Comparison of ENCODE assay signal across 11 mouse cellular contexts in genomic region chr10:42952046-42952420, GRCm38 (mm10).
DNase-seq lines count a peak whose midpoint lies in the region; ATAC-seq and TF ChIP-seq lines count a peak whose summit lies in the region.
"Had no signal": no experiment of that assay in that cellular context is flagged by ENCODE, and none has a peak within 500 bp of the region (broad histone marks: within the 10 kb centered on the region; RNA-seq: fewer than 3 reads in every experiment).

No protein-coding gene starts in this region.

- H3K9me3 ChIP-seq in midbrain, embryonic 10.5 days (replicated peaks) = no peaks in the 10 kb centered on the region
- H3K9me3 ChIP-seq in midbrain, embryonic 11.5 days (ENCODE audit: control insufficient read depth, low read length) = no peaks in the 10 kb centered on the region
- H3K9me3 ChIP-seq in embryonic facial prominence, embryonic 10.5 days = no peaks in the 10 kb centered on the region; the same call in 1 of the 2 replicates

- 70% methylated on average over 9 of the region's 9 CpGs for WGBS in midbrain, embryonic 10.5 days
- 80% methylated on average over 9 of the region's 9 CpGs for WGBS in midbrain, embryonic 11.5 days
- WGBS in embryonic facial prominence, embryonic 10.5 days = 54% methylated on average over 9 of the region's 9 CpGs

- intact Hi-C loops in heart, postnatal 14 days (cut with DNase I) = loop anchor here (10.0 kb wide), 1 partner anchor 593 kb away; the partner anchor contains the start of gene 1700021F05Rik

- no peak overlapping the region for H3K9ac ChIP-seq in midbrain, embryonic 11.5 days (ENCODE audit: low read length)

- H3K4me1 ChIP-seq in midbrain, embryonic 10.5 days = peaks cover 29% of the 10 kb centered on the region
- H3K4me1 ChIP-seq in midbrain, embryonic 11.5 days (ENCODE audit: control insufficient read depth, insufficient read depth, low read length) = peaks cover 6% of the 10 kb centered on the region; the same call in 1 of the 2 replicates
- H3K4me1 ChIP-seq in embryonic facial prominence, embryonic 10.5 days = peaks cover 37% of the 10 kb centered on the region

- no peak for TF ChIP-seq CTCF in layer of hippocampus, adult 2 months (conservative IDR thresholded peaks at IDR 0.05)

- no peaks in the 10 kb centered on the region for H3K36me3 ChIP-seq in midbrain, embryonic 10.5 days
- H3K36me3 ChIP-seq in midbrain, embryonic 11.5 days (ENCODE audit: control insufficient read depth, insufficient read depth, low read length) = no peaks in the 10 kb centered on the region
- no peaks in the 10 kb centered on the region for H3K36me3 ChIP-seq in embryonic facial prominence, embryonic 10.5 days (replicated peaks)

- H3K4me2 ChIP-seq in midbrain, embryonic 11.5 days = no peak overlapping the region

- no peak overlapping the region for H3K4me3 ChIP-seq in midbrain, embryonic 10.5 days
- H3K4me3 ChIP-seq in midbrain, embryonic 11.5 days (ENCODE audit: low read depth, low read length) = no peak overlapping the region
- H3K4me3 ChIP-seq in embryonic facial prominence, embryonic 10.5 days = no peak overlapping the region
- no peak overlapping the region for H3K4me3 ChIP-seq in layer of hippocampus, adult 2 months

- peak; percentile 92 for DNase-seq in heart, adult 11 months
- DNase-seq in heart, postnatal 14 days = no peak
- DNase-seq in midbrain, embryonic 10.5 days (ENCODE audit: low spot score) = no peak
- no peak for DNase-seq in midbrain, embryonic 11.5 days (ENCODE audit: low spot score, missing footprints)
- DNase-seq in embryonic facial prominence, embryonic 10.5 days (ENCODE audit: low spot score) = no peak
- peak; percentile 62 to 70 for DNase-seq in kidney, postnatal 4 days
- DNase-seq in thymus, adult 18-20 months = no peak
- no peak for DNase-seq in layer of hippocampus, adult 2 months (ENCODE audit: low spot score in 2 of 2)
- DNase-seq: cerebellum, postnatal 36 days; thymus, postnatal 14 days had no signal

- ATAC-seq in midbrain, embryonic 11.5 days (ENCODE audit: low FRiP score) = no peak

- H3K27ac ChIP-seq in midbrain, embryonic 10.5 days (replicated peaks) = peak overlapping the region; percentile 19; the same call in 1 of the 2 replicates
- no peak overlapping the region for H3K27ac ChIP-seq in midbrain, embryonic 11.5 days (ENCODE audit: low read depth, low read length)
- peak overlapping the region; percentile 81 for H3K27ac ChIP-seq in embryonic facial prominence, embryonic 10.5 days (replicated peaks)
- no peak overlapping the region for H3K27ac ChIP-seq in layer of hippocampus, adult 2 months
- H3K27ac ChIP-seq: macrophage had no signal

- H3K27me3 ChIP-seq in midbrain, embryonic 10.5 days (ENCODE audit: low read depth, poor library complexity, severe bottlenecking) = peaks cover 21% of the 10 kb centered on the region
- 0 out of 2 replicates have a peak, but pooled peaks cover under 1% of the 10 kb centered on the region for H3K27me3 ChIP-seq in midbrain, embryonic 11.5 days (ENCODE audit: control insufficient read depth, insufficient read depth, low read length)
- H3K27me3 ChIP-seq in embryonic facial prominence, embryonic 10.5 days (replicated peaks; ENCODE audit: low read depth, poor library complexity, severe bottlenecking) = peaks cover 20% of the 10 kb centered on the region

Comparison
In these comparisons a context has a peak if more than half of its experiments do, and no peak if none do; other contexts are left out.
1. DNase-seq: peak in heart, adult 11 months (single experiment) and kidney, postnatal 4 days (2 of 2); none in heart, postnatal 14 days (0 of 2), midbrain, embryonic 10.5 days (single experiment), midbrain, embryonic 11.5 days (single experiment), embryonic facial prominence, embryonic 10.5 days (single experiment), thymus, adult 18-20 months (0 of 2) and layer of hippocampus, adult 2 months (0 of 2).
2. H3K27ac ChIP-seq: peak in midbrain, embryonic 10.5 days (single experiment) and embryonic facial prominence, embryonic 10.5 days (single experiment); none in midbrain, embryonic 11.5 days (single experiment) and layer of hippocampus, adult 2 months (single experiment).